Mouse (Mus musculus): ENCODE results near the gene 2900026A02Rik.
A peak's percentile ranks its signal among the peaks of the same experiment; 100 is the strongest.

DNA sequence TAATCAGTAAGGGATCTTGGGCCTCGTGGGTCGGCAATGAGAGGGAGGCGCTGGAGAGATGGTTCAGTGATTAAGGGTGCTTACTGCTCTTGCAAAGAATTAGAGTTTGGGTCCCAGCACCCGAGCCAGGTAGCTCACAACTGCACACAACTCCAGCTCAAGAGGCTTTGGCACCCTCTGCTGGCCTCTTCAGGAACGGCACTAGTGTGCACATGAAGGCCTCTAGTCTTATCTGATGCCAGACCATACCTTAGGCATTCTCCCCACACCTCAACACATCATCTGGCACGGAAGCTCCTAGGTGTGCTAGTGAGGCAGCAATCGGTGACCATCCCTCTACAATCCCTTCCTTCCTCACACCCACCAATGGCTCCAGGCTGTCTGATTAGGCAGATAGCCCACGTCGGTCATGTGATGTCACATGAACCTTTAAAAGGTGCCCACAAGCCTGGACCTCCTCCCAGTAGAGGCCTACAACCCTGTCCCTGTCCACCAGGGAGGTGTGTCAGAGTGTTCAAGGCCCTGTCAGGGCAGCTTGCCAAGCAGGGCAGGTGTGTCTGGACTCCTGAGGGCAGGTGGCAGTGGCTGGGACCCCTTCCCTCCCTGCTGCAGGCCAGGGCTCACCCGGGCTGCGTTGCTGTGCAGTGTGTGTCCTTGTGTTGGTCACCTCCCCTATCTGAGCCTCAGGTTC is 50.8 kb downstream of the 2900026A02Rik start:
- TF ChIP-seq POLR2A (IDR thresholded peaks at IDR 0.05; ENCODE audit: control insufficient read depth, low read depth, low read length): no peak
- TF ChIP-seq CTCF (IDR thresholded peaks at IDR 0.05; ENCODE audit: control insufficient read depth, insufficient read depth, insufficient replicate concordance, low read depth, low read length): peak; percentile 52

All from testis, adult 2 months (tissue).